Mouse (Mus musculus) heart, embryonic 15.5 days (tissue): ENCODE results near the gene Gm49395. TPM values are rescaled to one million over a fixed set of nuclear protein-coding genes. Genes with fewer than 3 reads are reported as not detected.

ENCODE experiments used
- polyA plus RNA-seq: library from polyadenylated mRNA; unstranded; fragments of >200 nt; fragmentation: Nextera tagmentation; extraction: Ambion mirVana; gene quantifications from 2 replicates; pipeline ENCODE4 v1.2.1, GENCODE M21; 2015

Gene Gm49395
- polyA plus RNA-seq, 1 experiment from 2014 or later = 8.9 TPM

Other genes starting within 250 kb of the Gm49395 start
- gene Itga2, start 169.8 kb downstream of the Gm49395 start, polyA plus RNA-seq = 1.7 and 4.1 TPM in 2 replicates
- 4.7 and 5.5 TPM in 2 replicates for gene Pelo, start 11.7 kb downstream of the Gm49395 start, polyA plus RNA-seq
- gene Itga1, start within 50 bp of the Gm49395 start, polyA plus RNA-seq = 23.5 and 25.6 TPM in 2 replicates